Mouse (Mus musculus) C2C12 (cell line): ENCODE results near the gene Olfr92. TPM values are rescaled to one million over a fixed set of nuclear protein-coding genes. Genes with fewer than 3 reads are reported as not detected.

Experiments used
- H3K27me3 ChIP-seq: one replicate; pipeline ENCODE4 v1.6.1; 2011; ENCODE audit not compliant: control insufficient read depth, insufficient read depth, insufficient read length
- H3K36me3 ChIP-seq: one replicate; pipeline ENCODE4 v1.6.1; 2011; ENCODE audit not compliant: control insufficient read depth, insufficient read depth
- H3K4me3 ChIP-seq: one replicate; pipeline ENCODE4 v1.5.1; 2011; ENCODE audit warnings: mild to moderate bottlenecking, control low read depth; ENCODE audit not compliant: poor library complexity, insufficient read depth, severe bottlenecking
- H3K79me2 ChIP-seq: one replicate; pipeline ENCODE4 v1.6.1; 2011; ENCODE audit not compliant: control insufficient read depth, insufficient read depth
- H3K79me3 ChIP-seq: one replicate; pipeline ENCODE4 v1.6.1; 2011; ENCODE audit warnings: low read depth, control low read depth
- H3ac ChIP-seq: one replicate; pipeline ENCODE3; 2011; ENCODE audit warnings: low read depth; ENCODE audit not compliant: control insufficient read depth, insufficient read length
- CEBPB ChIP-seq: IDR thresholded peaks from one replicate; pipeline ENCODE4 v1.6.1; 2011; ENCODE audit warnings: low read depth, mild to moderate bottlenecking, control low read depth, moderate library complexity
- CTCF ChIP-seq: IDR thresholded peaks from one replicate; pipeline ENCODE4 v1.5.1; 2011; ENCODE audit not compliant: control insufficient read depth, insufficient read depth, insufficient read length
- FOSL1 ChIP-seq: IDR thresholded peaks from one replicate; pipeline ENCODE4 v1.8.0; 2011; ENCODE audit warnings: mild to moderate bottlenecking, low read length; ENCODE audit not compliant: poor library complexity, insufficient read depth, severe bottlenecking
- MAX ChIP-seq: IDR thresholded peaks from one replicate; pipeline ENCODE4 v1.6.1; 2011; ENCODE audit warnings: mild to moderate bottlenecking, control low read depth
- MYOD1 ChIP-seq: IDR thresholded peaks from one replicate; pipeline ENCODE4 v1.6.1; 2011; ENCODE audit warnings: low read depth; ENCODE audit not compliant: control insufficient read depth, insufficient read length
- MYOG ChIP-seq: IDR thresholded peaks from one replicate; pipeline ENCODE4 v1.6.1; 2011; ENCODE audit not compliant: control insufficient read depth, insufficient read length; ENCODE audit errors: extremely low read depth
- USF1 ChIP-seq: IDR thresholded peaks from one replicate; pipeline ENCODE4 v1.6.1; 2011; ENCODE audit warnings: low read depth, mild to moderate bottlenecking, control low read depth, moderate library complexity
- polyA plus RNA-seq: library from polyadenylated mRNA; unstranded; fragments of >200 nt; fragmentation: generic; extraction: Trizol; gene quantifications from one replicate; pipeline ENCODE4 v1.2.1, GENCODE M21; 2012; ENCODE audit warnings: missing spikeins

Olfr92 gene
- polyA plus RNA-seq, 1 experiment: not detected

- Histone ChIP-seq H3K4me3 (no peak overlapping the region), H3ac (no peak overlapping the region), H3K27me3 (no peaks in the 10 kb centered on the region), H3K79me2 (no peaks in the 10 kb centered on the region), H3K79me3 (no peaks in the 10 kb centered on the region), H3K36me3 (peaks cover 6% of the 10 kb centered on the region)
- TF ChIP-seq FOSL1 (no peak), MYOG (no peak), MYOD1 (no peak), MAX (no peak), CEBPB (no peak), USF1 (no peak), CTCF (no peak)
These were observed 41.7 kb downstream of the Olfr92 start for GRCm38 (mm10) chr17:37078193-37078592.

DNA sequence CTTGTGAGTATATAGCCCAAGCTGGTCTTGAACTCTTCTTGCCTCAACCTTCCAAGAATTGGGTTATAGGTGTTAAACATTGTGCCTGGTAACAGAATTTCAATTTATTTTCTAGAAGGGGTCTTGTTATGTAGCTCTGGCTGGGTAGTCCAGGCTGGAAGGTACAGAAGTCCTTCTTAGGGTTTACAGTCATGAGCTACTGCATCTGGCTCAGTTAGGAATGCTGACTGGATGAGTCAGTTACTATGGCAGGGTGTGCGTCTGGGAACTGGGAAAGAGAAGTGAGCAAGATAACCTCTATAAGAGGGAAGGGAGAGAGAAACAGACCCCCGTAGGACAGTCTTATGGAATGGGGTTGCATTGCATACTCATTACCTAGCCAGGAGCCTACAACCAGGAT lies 44.1 kb downstream of the Olfr92 start:
- no peaks in the 10 kb centered on the region for H3K27me3 ChIP-seq
- no peaks in the 10 kb centered on the region for H3K79me3 ChIP-seq
- TF ChIP-seq FOSL1 (no peak), MAX (no peak), CEBPB (no peak), MYOG (no peak), MYOD1 (no peak), CTCF (no peak)
- H3K4me3 ChIP-seq: no peak overlapping the region
- H3ac ChIP-seq: no peak overlapping the region
- no peaks in the 10 kb centered on the region for H3K79me2 ChIP-seq
- H3K36me3 ChIP-seq: peaks cover 20% of the 10 kb centered on the region

DNA sequence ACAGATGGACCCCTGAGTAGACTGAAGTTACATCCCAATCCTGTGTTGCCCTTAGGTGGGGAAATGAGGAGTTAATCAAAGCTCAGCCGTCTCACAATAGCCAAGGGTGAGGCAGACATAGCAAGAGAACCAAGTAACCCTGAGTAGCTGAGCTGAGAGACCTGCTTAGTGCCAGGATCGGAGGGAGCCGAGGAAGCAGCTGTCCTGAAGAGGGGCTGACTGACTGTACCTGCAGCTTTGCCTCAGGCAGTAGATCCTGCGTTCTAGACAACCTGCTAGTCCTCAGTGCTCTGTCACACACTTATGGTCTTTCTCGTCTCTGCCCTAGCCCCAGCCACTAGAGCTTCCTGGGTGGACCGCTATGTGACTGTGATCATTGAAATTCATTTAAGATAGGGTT lies 44.7 kb downstream of the Olfr92 start:
- Histone ChIP-seq H3K4me3 (no peak overlapping the region), H3ac (no peak overlapping the region), H3K79me2 (no peaks in the 10 kb centered on the region), H3K79me3 (no peaks in the 10 kb centered on the region), H3K27me3 (no peaks in the 10 kb centered on the region), H3K36me3 (peaks cover 25% of the 10 kb centered on the region)
- TF ChIP-seq MAX (no peak), USF1 (no peak), FOSL1 (no peak), MYOD1 (no peak), MYOG (no peak)

- Histone ChIP-seq H3K36me3 (peaks cover 35% of the 10 kb centered on the region), H3K79me2 (no peaks in the 10 kb centered on the region), H3K4me3 (no peak overlapping the region), H3ac (no peak overlapping the region), H3K27me3 (no peaks in the 10 kb centered on the region), H3K79me3 (no peaks in the 10 kb centered on the region)
- TF ChIP-seq MYOD1 (no peak), MYOG (no peak), CTCF (no peak), USF1 (no peak), CEBPB (no peak), FOSL1 (no peak), MAX (no peak)
These were observed 47.1 kb downstream of the Olfr92 start for GRCm38 (mm10) chr17:37072730-37073276.

GRCm38 (mm10) chr17:37072080-37072729 lies 47.7 kb downstream of the Olfr92 start:
- Histone ChIP-seq H3K79me2 (no peaks in the 10 kb centered on the region), H3K36me3 (peaks cover 39% of the 10 kb centered on the region), H3ac (no peak overlapping the region), H3K79me3 (no peaks in the 10 kb centered on the region), H3K27me3 (no peaks in the 10 kb centered on the region), H3K4me3 (no peak overlapping the region)
- TF ChIP-seq MAX (no peak), FOSL1 (no peak), MYOD1 (no peak), CTCF (no peak), CEBPB (no peak)

- H3K36me3 ChIP-seq: peaks cover 38% of the 10 kb centered on the region
- no peak for TF ChIP-seq FOSL1
- TF ChIP-seq USF1: no peak
- TF ChIP-seq CEBPB: no peak
- no peak for TF ChIP-seq MAX
- no peak for TF ChIP-seq MYOD1
- TF ChIP-seq CTCF: no peak
- no peak for TF ChIP-seq MYOG
- H3K79me2 ChIP-seq: no peaks in the 10 kb centered on the region
- H3K79me3 ChIP-seq: no peaks in the 10 kb centered on the region
- H3K4me3 ChIP-seq: no peak overlapping the region
- H3K27me3 ChIP-seq: no peaks in the 10 kb centered on the region
- no peak overlapping the region for H3ac ChIP-seq
These were observed 49.8 kb downstream of the Olfr92 start for GRCm38 (mm10) chr17:37070121-37070520.
